In the genomic region with DNA sequence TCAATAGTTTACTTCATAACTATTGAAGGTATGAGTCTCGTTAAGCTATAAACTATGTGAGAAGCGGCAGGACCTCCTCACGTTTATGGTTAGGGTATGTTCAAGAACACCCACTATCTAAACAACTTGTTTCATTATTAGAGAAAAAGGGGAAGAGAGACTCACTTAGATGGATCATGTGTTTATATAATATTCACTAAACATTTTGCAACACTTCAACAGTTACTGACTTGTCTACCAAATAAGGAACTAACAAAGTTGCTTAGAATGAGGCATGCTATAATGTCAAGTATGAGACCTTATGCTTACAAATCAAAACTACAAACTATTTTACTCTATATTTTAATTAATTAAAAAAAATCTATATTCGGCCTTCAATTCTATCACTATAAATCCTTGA, we compare ENCODE assay signal across 19 mouse cellular contexts.
"Had no signal": no experiment of that assay in that cellular context is flagged by ENCODE, and none has a peak within 500 bp of the region (broad histone marks: within the 10 kb centered on the region; RNA-seq: fewer than 3 reads in every experiment).

No protein-coding gene starts in this region.

- H3K4me3 ChIP-seq: kidney, embryonic 15.5 days; limb, embryonic 12.5 days; limb, embryonic 15.5 days; liver, embryonic 13.5 days; megakaryocyte, embryonic 14.5 days; neural tube, embryonic 12.5 days; neural tube, embryonic 15.5 days had no signal

- H3K4me1 ChIP-seq: kidney, embryonic 15.5 days; limb, embryonic 12.5 days; limb, embryonic 15.5 days; liver, embryonic 13.5 days; megakaryocyte, embryonic 14.5 days; neural tube, embryonic 12.5 days; neural tube, embryonic 15.5 days had no signal

- ATAC-seq: intestine, postnatal 0 days had no signal

- H3K27me3 ChIP-seq: kidney, embryonic 15.5 days; limb, embryonic 12.5 days; limb, embryonic 15.5 days; liver, embryonic 13.5 days; megakaryocyte, embryonic 14.5 days; neural tube, embryonic 12.5 days; neural tube, embryonic 15.5 days had no signal

- DNase-seq: kidney, adult 2 months; kidney, postnatal 10 days; kidney, postnatal 36 days; layer of hippocampus, postnatal 36 days; left cerebral cortex, postnatal 4 days; liver, embryonic 13.5 days; lung, adult 2 months; midbrain, embryonic 14.5 days; retina, postnatal 1 day; thymus, adult 18-20 months; thymus, postnatal 36 days had no signal

- H3K9me3 ChIP-seq: kidney, embryonic 15.5 days; limb, embryonic 12.5 days; limb, embryonic 15.5 days; liver, embryonic 13.5 days; megakaryocyte, embryonic 14.5 days; neural tube, embryonic 12.5 days; neural tube, embryonic 15.5 days had no signal

- H3K4me2 ChIP-seq: kidney, embryonic 15.5 days; limb, embryonic 12.5 days; limb, embryonic 15.5 days; liver, embryonic 13.5 days; midbrain, embryonic 11.5 days; neural tube, embryonic 12.5 days; neural tube, embryonic 15.5 days had no signal

- H3K27ac ChIP-seq: kidney, embryonic 15.5 days; limb, embryonic 12.5 days; limb, embryonic 15.5 days; liver, embryonic 13.5 days; neural tube, embryonic 12.5 days; neural tube, embryonic 15.5 days had no signal

- H3K9ac ChIP-seq: kidney, embryonic 15.5 days; limb, embryonic 12.5 days; limb, embryonic 15.5 days; liver, embryonic 13.5 days; neural tube, embryonic 12.5 days; neural tube, embryonic 15.5 days had no signal
